Mouse (Mus musculus): ENCODE data around the gene Unc5a.

GRCm38 (mm10) chr13:54955695-54956471 is 6.7 kb downstream of the Unc5a start:
- no peak for TF ChIP-seq POLR2A (IDR thresholded peaks at IDR 0.05; ENCODE audit: insufficient read length, low read depth)
- TF ChIP-seq TCF3 (IDR thresholded peaks at IDR 0.05; ENCODE audit: insufficient read length, low read depth) = no peak
- TF ChIP-seq MYOG (IDR thresholded peaks at IDR 0.05; ENCODE audit: control insufficient read depth in 1 of 3, insufficient read depth in 1 of 3, insufficient read length in 2 of 3, low read depth in 2 of 3) = no peak
- TF ChIP-seq POLR2AphosphoS2 (IDR thresholded peaks at IDR 0.05; ENCODE audit: insufficient read length, low read depth) = no peak
- no peak for TF ChIP-seq MAX (IDR thresholded peaks at IDR 0.05; ENCODE audit: low read depth)
- TF ChIP-seq TCF12 (IDR thresholded peaks at IDR 0.05; ENCODE audit: insufficient read depth, poor library complexity, severe bottlenecking) = no peak
- TF ChIP-seq CEBPB (IDR thresholded peaks at IDR 0.05; ENCODE audit: insufficient read depth, poor library complexity, severe bottlenecking) = no peak
- TF ChIP-seq REST (IDR thresholded peaks at IDR 0.05; ENCODE audit: insufficient read depth, insufficient read length) = no peak
- no peak for TF ChIP-seq E2F4 (IDR thresholded peaks at IDR 0.05; ENCODE audit: insufficient read depth)
- TF ChIP-seq USF1 (IDR thresholded peaks at IDR 0.05; ENCODE audit: low read depth) = no peak
- TF ChIP-seq MYOD1 (IDR thresholded peaks at IDR 0.05; ENCODE audit: control insufficient read depth in 1 of 3, insufficient read length in 2 of 3, low read depth in 2 of 3) = no peak
- TF ChIP-seq SRF (IDR thresholded peaks at IDR 0.05; ENCODE audit: control insufficient read depth, insufficient read length, low read depth) = no peak

All from myocyte (in vitro differentiated cells).